Mouse (Mus musculus) megakaryocyte progenitor cell, adult 5-6 weeks (primary cell): ENCODE data around the gene Scamp2. TPM values are rescaled to one million over a fixed set of nuclear protein-coding genes. Genes with fewer than 3 reads are reported as not detected.

ENCODE experiments used
- ATAC-seq: replicated peaks from 2 replicates; pipeline ENCODE4 v1.8.0; 2016; ENCODE audit warnings: mild to moderate bottlenecking, moderate TSS enrichment, inconsistent platforms; ENCODE audit not compliant: poor library complexity
- total RNA-seq, 2 experiments: library from RNA; stranded (forward) in 1 of 2; stranded (reverse) in 1 of 2; fragments of 157-497, 149-512 nt in 1 of 2; fragments of 200-1000 nt in 1 of 2; gene quantifications; 2 replicates each; pipeline versions ENCODE4 v1.2.3 to v1.2.4; 2015 to 2017

Scamp2 gene
- total RNA-seq, 2 experiments from 2014 or later: 28.2 to 73.2 TPM

GRCm38 (mm10) chr9:57593454-57594173, 32.9 kb downstream of the Scamp2 start:
- no peak for ATAC-seq

GRCm38 (mm10) chr9:57594174-57594509, 33.4 kb downstream of the Scamp2 start:
- ATAC-seq: no peak

- no peak for ATAC-seq
Measured at GRCm38 (mm10) chr9:57597265-57597664, 36.5 kb downstream of the Scamp2 start.

- ATAC-seq: no peak
Measured at GRCm38 (mm10) chr9:57597929-57598382, 37.2 kb downstream of the Scamp2 start.

- no peak for ATAC-seq
Measured at GRCm38 (mm10) chr9:57598851-57599563, 38.3 kb downstream of the Scamp2 start.

- ATAC-seq: 0 out of 2 replicates have a peak, but pooled peaks have one; percentile 37
Measured at GRCm38 (mm10) chr9:57600620-57601352, 40.0 kb downstream of the Scamp2 start.

GRCm38 (mm10) chr9:57601353-57601706, 40.6 kb downstream of the Scamp2 start:
- ATAC-seq: no peak

- ATAC-seq: no peak
Measured at GRCm38 (mm10) chr9:57602098-57602497, 41.4 kb downstream of the Scamp2 start.

- ATAC-seq: no peak
Measured at GRCm38 (mm10) chr9:57604875-57605274, 44.1 kb downstream of the Scamp2 start.

GRCm38 (mm10) chr9:57605503-57605902, 44.8 kb downstream of the Scamp2 start:
- no peak for ATAC-seq

GRCm38 (mm10) chr9:57606139-57606851, 45.6 kb downstream of the Scamp2 start, which contains the start of gene Cplx3:
TSS of gene Cplx3 (minus strand) at chr9:57606281.
- ATAC-seq: peak; percentile 89

- 0 out of 2 replicates have a peak, but pooled peaks have one; percentile 30 for ATAC-seq
Measured at GRCm38 (mm10) chr9:57609803-57610202, 49.1 kb downstream of the Scamp2 start.

GRCm38 (mm10) chr9:57610359-57610826, 49.6 kb downstream of the Scamp2 start:
- ATAC-seq: no peak

- ATAC-seq: no peak
Measured at GRCm38 (mm10) chr9:57612587-57612986, 51.8 kb downstream of the Scamp2 start.

GRCm38 (mm10) chr9:57613975-57614374, 53.2 kb downstream of the Scamp2 start:
- ATAC-seq: no peak

GRCm38 (mm10) chr9:57614786-57615185, 54.0 kb downstream of the Scamp2 start:
- no peak for ATAC-seq

GRCm38 (mm10) chr9:57617556-57618169, 56.9 kb downstream of the Scamp2 start:
- peak; percentile 23 for ATAC-seq

GRCm38 (mm10) chr9:57618854-57619253, 58.1 kb downstream of the Scamp2 start:
- ATAC-seq: no peak

GRCm38 (mm10) chr9:57620674-57621073, 59.9 kb downstream of the Scamp2 start, which contains the start of gene Lman1l:
TSS of gene Lman1l (minus strand) at chr9:57620774.
- ATAC-seq: no peak

- ATAC-seq: no peak
Measured at GRCm38 (mm10) chr9:57624295-57624694, 63.6 kb downstream of the Scamp2 start.
